Mouse (Mus musculus) intestine, embryonic 16.5 days (tissue): ENCODE measurements around the gene Gm19402. TPM values are rescaled to one million over a fixed set of nuclear protein-coding genes. Genes with fewer than 3 reads are reported as not detected.

Source experiments
- ATAC-seq: fragments of 200-750 bp; cut with Nextera tagmentation; 2 replicates; pipeline ENCODE4 v1.8.0; 2017; ENCODE audit warnings: moderate TSS enrichment, moderate library complexity
- H3K27ac ChIP-seq: fragments of 300-500 bp; sonication (generic); 2 replicates; pipeline ENCODE4 v1.5.1; 2014; ENCODE audit warnings: mild to moderate bottlenecking, low read length
- H3K27me3 ChIP-seq: fragments of 300-500 bp; sonication (generic); replicated peaks from 2 replicates; pipeline ENCODE4 v1.6.1; 2014; ENCODE audit warnings: low read length, control low read depth, mixed read lengths; ENCODE audit not compliant: control insufficient read depth, insufficient read depth
- H3K36me3 ChIP-seq: fragments of 300-500 bp; sonication (generic); 2 replicates; pipeline ENCODE4 v1.6.1; 2014; ENCODE audit warnings: low read length, control low read depth; ENCODE audit not compliant: control insufficient read depth, insufficient read depth
- H3K4me1 ChIP-seq: fragments of 300-500 bp; sonication (generic); 2 replicates; pipeline ENCODE4 v1.6.1; 2014; ENCODE audit warnings: low read length, control low read depth, mixed read lengths; ENCODE audit not compliant: control insufficient read depth, insufficient read depth
- H3K4me2 ChIP-seq: fragments of 300-500 bp; sonication (generic); 2 replicates; pipeline ENCODE4 v1.6.1; 2014; ENCODE audit warnings: low read depth, low read length, control low read depth
- H3K4me3 ChIP-seq: fragments of 300-500 bp; sonication (generic); 2 replicates; pipeline ENCODE4 v1.5.1; 2014; ENCODE audit warnings: mild to moderate bottlenecking, low read length
- H3K9ac ChIP-seq: fragments of 300-500 bp; sonication (generic); 2 replicates; pipeline ENCODE4 v1.6.1; 2014; ENCODE audit warnings: low read depth, low read length
- H3K9me3 ChIP-seq: fragments of 300-500 bp; sonication (generic); 2 replicates; pipeline ENCODE4 v1.6.1; 2016; ENCODE audit warnings: low read length, control low read depth; ENCODE audit not compliant: control insufficient read depth
- WGBS: fragments of 180-500 bp; shearing (Covaris S2); extraction: QIAGEN DNeasy Blood & Tissue Kit; methylation state at CpG from one replicate; pipeline ENCODE4 v1.1.7; 2014; 5-methylcytosine and 5-hydroxymethylcytosine counted together
- microRNA counts: library from miRNA; unstranded; fragments of <30 nt; microRNA quantifications from one replicate; lab custom pipeline; 2016
- microRNA-seq: library from miRNA; unstranded; fragments of <30 nt; microRNA quantifications from one replicate; pipeline ENCODE4, GENCODE M21; 2016
- polyA plus RNA-seq: library from polyadenylated mRNA; unstranded; fragments of >200 nt; fragmentation: Nextera tagmentation; extraction: Ambion mirVana; gene quantifications from 2 replicates; pipeline ENCODE4 v1.2.1, GENCODE M21; 2015

Gm19402 gene
- polyA plus RNA-seq, 1 experiment from 2014 or later, result not detected

- H3K36me3 ChIP-seq, result peaks cover 15% of the 10 kb centered on the region; the same call in 1 of the 2 replicates
- no peak overlapping the region for H3K27ac ChIP-seq
- no peaks in the 10 kb centered on the region for H3K27me3 ChIP-seq
- H3K4me2 ChIP-seq, result no peak overlapping the region
- no peak for ATAC-seq
- no peaks in the 10 kb centered on the region for H3K9me3 ChIP-seq
- no peak overlapping the region for H3K9ac ChIP-seq
- 74% methylated on average over 1 of the region's 1 CpGs for WGBS
- no peaks in the 10 kb centered on the region for H3K4me1 ChIP-seq
- H3K4me3 ChIP-seq, result no peak overlapping the region
Observed at GRCm38 (mm10) chr10:77647461-77647860, 43.1 kb downstream of the Gm19402 start.

- Histone ChIP-seq H3K4me1 (no peaks in the 10 kb centered on the region), H3K4me3 (no peak overlapping the region), H3K9ac (no peak overlapping the region), H3K36me3 (peaks cover 21% of the 10 kb centered on the region), H3K27ac (no peak overlapping the region), H3K9me3 (no peaks in the 10 kb centered on the region), H3K27me3 (no peaks in the 10 kb centered on the region), H3K4me2 (no peak overlapping the region)
- WGBS, result 91% methylated on average over 5 of the region's 5 CpGs
- no peak for ATAC-seq
Observed at GRCm38 (mm10) chr10:77645571-77645970, 45.0 kb downstream of the Gm19402 start.

- peaks cover 21% of the 10 kb centered on the region for H3K36me3 ChIP-seq
- peaks cover 2% of the 10 kb centered on the region; the same call in 1 of the 2 replicates for H3K4me1 ChIP-seq
- no peaks in the 10 kb centered on the region for H3K27me3 ChIP-seq
- WGBS, result 75% methylated on average over 7 of the region's 7 CpGs
- H3K9me3 ChIP-seq, result no peaks in the 10 kb centered on the region
- H3K27ac ChIP-seq, result no peak overlapping the region
- ATAC-seq, result no peak
- no peak overlapping the region for H3K9ac ChIP-seq
- no peak overlapping the region for H3K4me2 ChIP-seq
- H3K4me3 ChIP-seq, result no peak overlapping the region
Observed at GRCm38 (mm10) chr10:77643160-77643559, 47.4 kb downstream of the Gm19402 start.

MicroRNAs within 50 kb of the gene (microRNA counts, 519-probe panel; counts per million panel counts)
- microRNA mmu-miR-1930 (lab: Ali Mortazavi, UCI), result 1,618 counts per million, percentile 17 among the panel's probes with 10 or more counts

Small RNA genes lying within 50 kb of the gene (microRNA-seq; reads per million reads assigned to microRNA genes)
- gene Mir1930, result 4.6 reads per million, percentile 13 among the genes with 10 or more reads in this experiment

Other genes starting within 250 kb of the Gm19402 start
- gene Fam207a, start 175.0 kb downstream of the Gm19402 start, polyA plus RNA-seq, result 39.0 and 43.8 TPM in 2 replicates
- gene Itgb2, start 160.5 kb downstream of the Gm19402 start, polyA plus RNA-seq, result 3.8 and 3.9 TPM in 2 replicates
- gene Pttg1ip, start 109.0 kb downstream of the Gm19402 start, polyA plus RNA-seq, result 177 and 181 TPM in 2 replicates
- gene Sumo3, start 84.7 kb downstream of the Gm19402 start, polyA plus RNA-seq, result 330 and 356 TPM in 2 replicates
- gene Gm49325, start 84.6 kb downstream of the Gm19402 start, polyA plus RNA-seq, result 1.9 TPM in 1 of 2 replicates, not detected in the other
- gene Ube2g2, start 68.5 kb downstream of the Gm19402 start, polyA plus RNA-seq, result 61.5 and 68.6 TPM in 2 replicates
- gene Tspear, start 4.2 kb downstream of the Gm19402 start, polyA plus RNA-seq, result 0.48 and 0.51 TPM in 2 replicates
- not detected in 2 replicates for gene Gm9508, start 6.5 kb upstream of the Gm19402 start, polyA plus RNA-seq
- not detected in 2 replicates for gene Gm10272, start 15.9 kb upstream of the Gm19402 start, polyA plus RNA-seq
- not detected in 2 replicates for gene Gm10024, start 20.7 kb upstream of the Gm19402 start, polyA plus RNA-seq
- gene Gm10142, start 25.1 kb upstream of the Gm19402 start, polyA plus RNA-seq, result not detected in 2 replicates
- gene Krtap12-1, start 29.8 kb upstream of the Gm19402 start, polyA plus RNA-seq, result not detected in 2 replicates
- gene Gm10100, start 35.7 kb upstream of the Gm19402 start, polyA plus RNA-seq, result not detected in 2 replicates
- not detected in 2 replicates for gene Gm18596, start 51.9 kb upstream of the Gm19402 start, polyA plus RNA-seq
- gene Gm9736, start 60.6 kb upstream of the Gm19402 start, polyA plus RNA-seq, result not detected in 2 replicates
- gene Gm3233, start 68.9 kb upstream of the Gm19402 start, polyA plus RNA-seq, result not detected in 2 replicates
- not detected in 2 replicates for gene Gm3238, start 80.6 kb upstream of the Gm19402 start, polyA plus RNA-seq
- not detected in 2 replicates for gene Gm7138, start 86.2 kb upstream of the Gm19402 start, polyA plus RNA-seq
- not detected in 2 replicates for gene Gm3250, start 91.8 kb upstream of the Gm19402 start, polyA plus RNA-seq
- not detected in 2 replicates for gene Gm7137, start 97.4 kb upstream of the Gm19402 start, polyA plus RNA-seq
- not detected in 2 replicates for gene Gm9639, start 104.3 kb upstream of the Gm19402 start, polyA plus RNA-seq
- gene Gm19668, start 108.4 kb upstream of the Gm19402 start, polyA plus RNA-seq, result not detected in 2 replicates
- gene Gm9507, start 121.1 kb upstream of the Gm19402 start, polyA plus RNA-seq, result not detected in 2 replicates
- not detected in 2 replicates for gene Gm2696, start 123.9 kb upstream of the Gm19402 start, polyA plus RNA-seq
- gene Krtap10-4, start 136.3 kb upstream of the Gm19402 start, polyA plus RNA-seq, result not detected in 2 replicates
- gene Krtap10-10, start 145.2 kb upstream of the Gm19402 start, polyA plus RNA-seq, result not detected in 2 replicates
- gene Gm36176, start 156.0 kb upstream of the Gm19402 start, polyA plus RNA-seq, result not detected in 2 replicates
- gene Gm10318, start 162.1 kb upstream of the Gm19402 start, polyA plus RNA-seq, result not detected in 2 replicates
- gene Gm3285, start 171.2 kb upstream of the Gm19402 start, polyA plus RNA-seq, result not detected in 2 replicates
- gene Lrrc3, start 211.8 kb upstream of the Gm19402 start, polyA plus RNA-seq, result 3.3 TPM in 2 replicates